Mouse (Mus musculus) ovary, adult 18-20 months (tissue): ENCODE measurements around the gene Jam3.
"Not testable (repeated sequence)": the region's sequence is repeated elsewhere in the genome, so short reads cannot be mapped to it uniquely, and the experiment has no call there.

Experiments used
- DNase-seq: peaks from one replicate; pipeline ENCODE4 v3.0.0; 2022; ENCODE audit warnings: low spot score, mixed read lengths

Gene Jam3

DNA sequence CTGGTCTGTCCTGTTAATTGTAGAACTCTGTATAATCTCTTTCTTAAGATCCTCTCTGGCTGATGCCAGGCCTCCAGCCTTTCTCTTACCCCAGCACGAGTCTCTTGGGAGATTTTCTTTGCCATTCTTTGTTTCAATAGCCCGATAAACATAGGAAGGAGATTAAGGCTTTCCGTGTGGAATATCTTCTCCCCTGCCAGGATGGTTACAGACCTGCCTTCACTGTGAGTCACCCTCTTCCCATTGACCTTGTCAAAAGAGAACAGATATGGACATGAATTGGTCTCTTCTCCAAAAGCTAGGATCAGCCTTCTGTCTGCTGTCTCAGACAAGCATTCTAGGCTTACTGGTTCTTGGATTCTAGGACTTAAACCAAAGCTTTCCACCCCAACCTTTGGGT, 15.5 kb upstream of the Jam3 start:
- no peak for DNase-seq

DNA sequence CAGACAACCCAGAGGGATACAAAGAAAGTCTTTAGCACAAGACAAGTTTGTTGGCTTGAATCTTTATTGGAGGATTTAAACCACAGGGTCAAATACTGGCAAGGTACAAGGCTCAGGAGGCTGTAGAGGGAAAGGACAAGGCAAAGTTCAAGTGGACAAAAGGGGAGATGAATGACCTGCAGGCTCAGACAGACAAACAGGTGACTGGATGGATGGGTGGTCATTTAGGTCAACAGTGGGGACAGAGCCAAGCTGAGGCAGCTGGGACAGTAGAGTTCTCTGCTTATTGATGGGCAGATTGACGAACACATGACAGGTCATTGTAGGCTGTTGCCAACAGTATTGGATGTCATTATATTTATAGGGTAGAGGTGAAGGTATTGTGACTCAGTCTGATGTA, 11.8 kb upstream of the Jam3 start:
- DNase-seq, result no peak

DNA sequence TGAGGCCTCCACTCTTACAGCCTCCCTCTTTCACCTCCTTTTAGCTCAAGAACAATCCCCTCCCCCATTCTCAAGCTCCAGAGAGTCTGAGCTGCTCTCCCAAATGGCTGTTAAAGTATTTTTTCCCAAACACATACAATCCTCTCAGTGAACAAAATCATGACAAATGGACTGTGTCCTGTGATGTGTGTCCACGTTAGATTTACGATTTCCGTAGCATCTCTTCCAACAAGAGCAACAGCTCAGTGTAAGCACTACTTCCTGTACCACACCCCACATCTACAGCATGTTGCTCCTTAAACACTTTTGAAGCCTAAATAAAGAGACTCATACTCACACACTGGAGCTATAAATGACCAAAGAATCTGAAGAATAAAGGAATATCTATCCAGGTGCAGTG, 10.4 kb upstream of the Jam3 start:
- no peak for DNase-seq

DNA sequence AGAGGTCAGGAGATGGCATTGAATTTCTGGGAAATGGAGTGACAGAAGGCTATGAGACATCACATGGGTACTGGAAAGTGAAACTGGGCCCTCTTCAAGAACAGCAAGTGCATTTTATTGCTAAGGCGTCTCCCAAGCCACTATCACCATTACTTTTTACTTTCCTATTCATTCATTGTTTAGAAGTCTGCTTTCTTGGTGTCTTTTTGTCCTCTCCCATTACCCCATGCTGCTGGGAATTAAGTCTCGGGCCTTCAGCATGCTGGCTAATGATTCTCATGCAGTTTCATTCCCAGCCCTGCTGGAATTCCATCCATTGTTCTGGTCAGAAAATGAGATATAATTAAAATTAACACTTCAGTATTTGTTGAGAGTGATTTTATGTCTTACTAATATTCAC, 9.7 kb upstream of the Jam3 start:
- no peak for DNase-seq

DNA sequence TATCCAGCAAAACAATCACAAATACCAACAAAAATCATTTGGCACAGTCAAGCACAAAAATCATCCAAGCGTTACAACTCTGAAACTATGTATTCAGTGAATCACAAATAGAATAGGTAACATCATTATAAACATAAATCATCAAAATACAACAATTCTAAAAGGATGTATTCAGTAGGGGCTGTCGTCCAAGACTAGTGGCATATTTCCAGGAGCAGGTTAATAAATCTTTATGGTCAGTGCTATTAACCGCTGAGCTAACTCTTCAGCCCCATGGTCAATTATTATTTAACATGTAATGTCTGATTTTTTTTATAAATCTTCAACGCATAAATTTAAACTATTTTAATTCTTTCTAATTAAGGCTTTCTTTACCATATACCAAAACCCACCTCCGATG, 8.4 kb upstream of the Jam3 start:
- not testable (repeated sequence) for DNase-seq

DNA sequence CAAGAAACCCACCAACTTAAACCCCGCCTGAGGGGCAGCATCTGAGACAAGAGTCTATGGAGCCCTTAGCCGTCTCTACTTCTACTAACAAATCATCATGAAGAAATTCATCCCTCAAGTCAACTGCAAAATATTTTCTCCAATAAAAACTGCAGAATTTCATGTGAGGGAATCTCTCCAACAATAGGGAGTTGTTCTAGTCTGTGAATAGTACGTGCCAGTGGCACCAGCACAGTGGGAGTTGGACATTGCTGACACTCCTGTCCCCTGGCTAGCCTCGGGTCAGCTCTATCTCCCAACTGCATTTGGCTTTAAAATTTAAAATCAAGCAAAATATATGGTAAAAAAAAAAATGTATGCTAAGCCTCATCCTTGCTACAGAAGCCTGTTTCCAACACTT, 1.4 kb downstream of the Jam3 start:
- no peak for DNase-seq

DNA sequence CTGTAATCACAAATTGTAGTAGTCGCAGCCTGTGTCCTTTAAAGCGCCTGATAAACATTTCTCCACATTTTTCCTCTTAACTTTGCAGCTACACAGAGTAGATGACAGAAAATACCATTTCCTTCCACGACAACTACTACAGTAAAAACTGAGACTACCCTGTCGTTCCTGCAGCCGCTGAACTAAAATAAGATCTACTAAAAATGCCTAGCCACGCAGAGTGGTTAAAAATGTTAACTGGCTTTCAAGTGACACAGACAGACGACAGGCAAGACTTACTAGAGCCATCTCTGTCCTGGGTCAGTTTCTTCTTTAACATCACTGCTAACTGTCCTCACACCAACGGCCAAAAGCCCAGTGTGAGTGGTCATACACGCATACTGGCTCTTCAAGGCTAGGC, 5.4 kb downstream of the Jam3 start:
- DNase-seq, result no peak

DNA sequence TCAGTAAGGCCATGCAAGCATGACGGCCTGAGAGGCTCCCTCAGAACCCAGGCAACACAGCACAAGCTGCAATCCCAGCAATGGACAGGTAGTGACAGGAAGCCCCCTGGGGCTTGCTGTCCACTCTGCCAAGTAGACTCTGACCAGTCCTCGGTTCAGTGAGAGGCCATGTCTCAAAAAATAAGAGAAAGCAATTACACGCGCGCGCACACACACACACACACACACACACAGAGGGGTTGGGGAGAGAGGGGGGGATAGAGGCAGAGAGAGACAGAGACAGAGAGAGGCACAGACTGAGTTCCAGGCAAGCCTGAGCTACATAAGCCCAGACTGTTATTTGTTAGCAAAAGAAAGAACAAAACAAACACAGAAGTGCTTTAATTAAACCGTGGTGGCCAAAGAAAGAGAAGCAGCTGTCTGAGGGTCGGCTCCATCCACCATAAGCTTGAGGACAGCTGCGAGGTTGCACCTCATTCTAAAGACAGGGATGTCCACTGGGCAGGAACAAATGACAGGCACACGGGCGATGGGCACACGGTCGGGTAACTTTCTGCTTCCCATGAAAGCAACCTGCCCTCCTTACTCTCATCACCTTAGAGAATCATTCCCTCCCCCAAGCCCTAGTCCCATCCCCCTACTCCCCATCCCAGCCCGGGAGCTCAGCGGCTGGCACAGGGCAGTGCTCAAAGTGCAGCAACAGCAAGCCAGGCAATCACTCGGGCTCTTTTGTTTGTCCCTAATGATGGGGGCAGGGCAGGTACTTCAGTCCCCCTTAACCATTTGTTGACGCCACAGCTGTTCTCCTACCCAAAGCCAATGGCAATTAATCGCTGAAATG, 6.4 kb downstream of the Jam3 start:
- no peak for DNase-seq

DNA sequence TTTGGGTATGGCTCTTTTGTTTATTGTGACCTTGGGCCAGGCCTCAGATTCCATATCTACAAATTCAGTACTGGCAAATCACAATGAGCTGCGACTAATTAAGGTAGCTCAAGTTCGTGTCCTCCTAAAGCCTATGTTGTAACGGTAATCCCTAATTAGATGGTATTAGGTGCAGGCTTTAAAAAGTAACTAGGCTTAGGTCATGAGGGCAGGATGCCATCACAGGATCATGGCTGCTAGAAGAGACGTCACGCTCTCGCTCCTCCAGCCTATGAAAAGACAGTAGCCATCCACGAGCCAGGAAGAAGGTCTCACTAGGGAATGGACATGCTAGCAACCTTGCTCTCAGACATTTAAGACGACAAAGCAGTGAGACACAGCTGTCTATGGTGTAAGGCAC, 7.3 kb downstream of the Jam3 start:
- no peak for DNase-seq

DNA sequence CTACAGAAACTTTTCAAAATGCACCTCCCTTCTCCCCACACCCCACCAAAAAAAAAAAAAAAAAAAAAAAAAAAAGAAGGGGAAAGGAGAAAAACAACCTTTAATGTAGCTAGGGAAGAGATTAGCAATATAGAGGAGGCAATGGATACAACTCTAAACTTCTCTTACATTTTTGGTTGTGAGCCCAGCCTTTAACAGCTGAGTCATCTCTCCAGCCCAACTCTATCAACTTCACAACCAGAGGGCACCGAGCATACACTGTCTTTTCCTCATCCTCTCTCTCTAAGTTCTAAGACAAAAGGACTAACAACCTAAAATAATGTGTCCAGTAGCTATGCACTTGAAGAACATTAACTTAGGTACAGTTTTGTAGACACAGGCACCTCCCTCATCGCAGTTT, 8.4 kb downstream of the Jam3 start:
- DNase-seq, result no peak

DNA sequence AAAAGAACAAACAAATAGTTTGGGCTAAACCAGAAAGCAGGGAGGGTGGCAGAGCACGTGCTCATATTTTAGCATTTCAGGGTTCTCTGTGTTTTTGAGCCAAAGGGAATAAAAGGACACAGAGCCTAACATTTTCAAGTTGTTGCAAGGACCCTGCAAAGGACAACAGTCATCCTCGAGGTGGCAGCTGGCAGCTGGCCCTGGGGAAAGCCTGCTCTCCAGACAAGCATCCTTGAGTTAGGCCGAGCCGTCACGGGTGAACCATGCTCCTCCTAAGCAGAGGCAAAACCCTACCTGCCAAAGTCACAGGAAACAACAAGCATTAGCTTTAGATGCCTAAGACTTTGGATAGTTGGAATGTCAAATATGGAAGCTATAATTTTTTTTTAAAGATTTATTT, 10.2 kb downstream of the Jam3 start:
- no peak for DNase-seq

DNA sequence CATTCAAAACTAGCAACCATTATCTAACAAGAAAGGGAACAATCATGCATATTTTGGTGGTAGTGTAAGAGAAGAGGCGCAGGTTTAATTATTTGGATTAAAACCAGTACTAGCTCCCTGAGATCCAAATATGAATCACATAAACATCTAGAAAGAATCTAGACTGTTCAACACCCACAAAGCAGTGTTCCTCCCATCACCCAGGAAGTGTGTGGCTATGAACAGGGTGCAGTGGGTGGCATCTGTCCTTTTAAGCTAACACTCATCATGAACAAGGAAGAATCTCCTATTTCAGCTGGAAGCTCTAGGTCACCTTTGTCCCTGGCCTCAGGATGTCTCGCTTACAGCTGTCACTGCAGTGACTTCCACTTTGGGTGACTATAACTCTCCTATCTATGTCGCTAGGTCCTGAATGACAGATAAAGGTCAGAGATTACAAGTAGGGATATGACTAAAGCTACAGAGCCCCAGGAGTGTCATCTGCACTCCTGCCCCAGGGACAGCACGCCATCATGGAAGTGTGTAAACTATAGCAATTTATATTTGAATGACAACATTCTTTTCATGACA, 10.9 kb downstream of the Jam3 start:
- no peak for DNase-seq

DNA sequence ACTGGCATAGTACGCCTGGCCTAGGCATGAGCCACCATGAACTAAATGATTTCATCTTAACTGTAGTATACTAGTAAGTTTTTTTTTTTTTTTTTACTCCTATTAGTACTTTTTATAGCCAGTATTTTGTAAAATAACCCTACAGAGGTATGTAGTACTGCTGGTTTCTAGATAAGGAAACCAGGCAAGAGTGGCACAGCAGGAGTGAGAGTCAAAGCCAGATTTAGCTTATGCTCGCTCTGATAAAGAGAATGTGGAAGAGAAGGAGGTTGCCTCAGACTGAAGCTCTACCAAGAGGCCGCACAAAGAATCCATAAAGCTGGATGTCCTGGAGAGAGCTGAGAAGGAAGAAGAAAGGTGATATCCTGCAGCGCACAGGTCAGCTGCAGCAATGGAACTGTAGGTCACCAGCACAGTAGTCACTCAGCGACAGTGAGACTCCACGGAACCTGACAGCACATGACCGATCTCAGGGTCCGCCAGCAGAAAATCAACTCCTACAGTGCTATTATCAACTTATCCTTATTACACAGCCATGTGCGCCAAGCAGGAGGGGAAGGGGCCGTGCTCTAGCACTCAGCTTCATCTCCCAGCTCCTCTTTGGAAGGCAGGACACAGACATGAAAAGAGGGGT, 14.7 kb downstream of the Jam3 start:
- DNase-seq, result no peak

DNA sequence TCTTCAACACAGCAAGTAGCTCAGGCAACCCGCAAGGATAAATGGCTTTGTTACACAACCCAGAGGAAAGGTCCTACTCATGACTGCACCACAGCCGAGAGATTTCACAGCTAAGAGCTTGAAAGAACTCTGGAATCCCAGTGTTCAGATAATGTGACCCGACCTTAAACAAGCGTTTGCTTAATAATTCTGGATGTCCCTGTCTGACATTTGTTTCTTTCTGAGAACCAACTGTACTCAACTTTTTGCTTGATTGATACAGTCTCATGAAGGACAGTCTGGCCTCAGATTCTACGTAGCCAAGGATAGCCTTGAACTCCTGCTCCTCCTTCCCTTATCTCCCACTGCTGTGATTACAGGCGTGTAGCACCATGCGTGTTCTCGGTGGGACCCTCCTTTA, 18.6 kb downstream of the Jam3 start:
- DNase-seq, result no peak

DNA sequence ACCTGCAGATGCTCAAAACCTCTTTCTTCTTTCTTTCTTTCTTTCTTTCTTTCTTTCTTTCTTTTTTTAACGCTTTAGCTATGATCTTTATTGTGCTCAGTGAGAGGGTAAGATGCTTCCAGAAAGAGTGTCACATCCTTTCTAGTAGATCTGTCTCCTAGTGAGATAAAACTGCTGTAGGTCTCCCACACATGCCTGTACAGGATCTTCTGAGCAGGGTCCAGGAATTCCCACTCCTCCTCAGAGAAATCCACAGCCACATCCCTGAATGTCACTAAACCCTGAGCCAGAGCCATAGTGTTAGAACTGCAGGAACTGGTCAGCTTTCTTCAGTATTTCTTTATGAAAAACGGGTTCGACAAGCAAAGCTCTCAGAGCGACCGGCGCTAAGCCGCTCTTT, 19.8 kb downstream of the Jam3 start:
- no peak for DNase-seq

DNA sequence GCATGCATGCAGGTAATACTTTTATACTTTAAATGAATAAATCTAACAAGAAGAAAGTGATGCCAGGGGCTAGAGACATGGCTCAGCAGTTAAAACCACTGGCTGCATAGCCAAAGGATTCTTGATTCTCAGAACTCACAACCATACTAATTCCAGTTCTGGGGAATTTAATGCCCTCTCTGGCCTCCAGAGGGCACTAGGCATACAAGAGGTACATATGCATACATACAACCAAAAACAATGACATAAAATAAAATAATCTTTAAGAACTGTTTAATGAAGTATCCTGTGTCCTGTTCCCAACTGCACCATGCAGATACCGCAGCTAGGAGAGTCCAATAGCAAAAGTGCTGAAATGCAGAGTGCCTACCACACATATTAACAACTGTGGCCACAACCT, 20.8 kb downstream of the Jam3 start:
- DNase-seq, result no peak

DNA sequence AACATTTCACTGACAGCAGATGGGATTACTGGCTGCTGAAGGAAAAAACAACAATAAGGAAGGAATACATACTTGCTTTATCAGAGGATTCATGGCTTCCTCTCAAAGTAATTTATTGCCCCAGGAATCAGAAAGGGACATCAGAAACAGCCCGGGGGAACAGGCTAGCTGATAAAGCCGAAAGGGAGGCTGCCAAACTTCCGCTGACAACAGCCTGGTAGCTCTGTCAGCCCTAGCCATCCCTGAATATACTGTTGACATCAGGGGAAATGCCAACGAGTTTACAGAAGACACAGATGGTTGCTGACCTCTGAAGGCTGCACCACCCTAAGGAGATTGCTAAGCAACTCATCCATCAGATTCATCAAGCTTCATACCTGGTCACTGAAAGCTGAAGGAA, 26.6 kb downstream of the Jam3 start:
- DNase-seq, result no peak

DNA sequence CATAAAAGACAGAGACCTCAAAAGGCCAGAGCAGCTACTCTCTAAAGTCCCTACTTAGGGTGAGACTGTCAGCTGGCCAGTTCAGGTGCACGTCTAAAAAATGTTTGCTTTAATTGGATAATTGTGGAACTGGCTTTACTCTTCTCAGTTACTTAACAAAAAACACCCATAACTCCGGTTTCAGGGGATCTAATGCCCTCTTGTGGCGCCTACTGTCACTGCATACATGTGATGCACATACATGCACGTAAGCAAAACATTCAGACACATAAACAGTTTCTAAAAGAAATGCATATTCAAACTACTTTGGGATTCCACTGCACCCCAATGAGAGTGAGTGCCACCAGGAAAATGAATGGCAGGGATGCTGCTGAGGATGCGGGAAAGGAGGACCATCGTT, 28.7 kb downstream of the Jam3 start:
- no peak for DNase-seq

DNA sequence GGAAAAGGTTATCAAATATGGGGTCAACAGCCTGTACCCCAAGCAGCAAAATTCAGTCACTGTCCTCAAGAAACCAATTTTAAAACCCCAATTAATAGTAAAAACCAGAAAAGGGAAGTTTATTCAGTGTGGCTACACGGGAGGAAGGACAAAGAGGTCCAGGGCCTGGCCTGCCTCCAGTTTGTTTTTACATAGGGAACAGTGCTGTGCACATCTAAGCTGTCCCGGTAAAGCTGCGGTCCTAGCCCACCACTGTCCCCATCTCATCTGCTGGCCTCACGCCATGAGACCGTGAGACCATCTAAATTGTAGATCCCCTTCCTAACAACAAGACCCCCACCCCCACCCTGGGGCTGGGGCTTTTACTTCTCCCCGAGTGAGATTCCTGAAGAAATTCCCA, 29.8 kb downstream of the Jam3 start:
- no peak for DNase-seq

DNA sequence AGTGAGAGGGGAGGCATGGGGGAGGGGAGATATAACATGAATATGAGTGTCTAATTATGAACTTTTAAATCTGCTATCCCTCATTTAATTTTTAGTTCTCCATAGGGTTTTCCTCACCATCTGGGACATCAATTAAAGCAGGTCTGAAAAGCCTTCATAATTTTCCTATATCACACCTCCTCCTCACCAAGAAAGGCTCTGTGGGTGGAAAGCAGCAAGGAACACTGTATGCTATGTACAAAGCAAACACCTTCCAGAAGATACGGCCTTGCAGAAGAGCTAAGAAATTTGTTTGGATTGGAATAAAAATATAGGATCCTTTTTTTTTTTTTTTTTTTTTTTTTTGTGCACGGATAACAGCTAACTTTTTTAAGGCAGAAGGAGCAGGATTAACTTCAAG, 31.3 kb downstream of the Jam3 start:
- DNase-seq, result no peak

DNA sequence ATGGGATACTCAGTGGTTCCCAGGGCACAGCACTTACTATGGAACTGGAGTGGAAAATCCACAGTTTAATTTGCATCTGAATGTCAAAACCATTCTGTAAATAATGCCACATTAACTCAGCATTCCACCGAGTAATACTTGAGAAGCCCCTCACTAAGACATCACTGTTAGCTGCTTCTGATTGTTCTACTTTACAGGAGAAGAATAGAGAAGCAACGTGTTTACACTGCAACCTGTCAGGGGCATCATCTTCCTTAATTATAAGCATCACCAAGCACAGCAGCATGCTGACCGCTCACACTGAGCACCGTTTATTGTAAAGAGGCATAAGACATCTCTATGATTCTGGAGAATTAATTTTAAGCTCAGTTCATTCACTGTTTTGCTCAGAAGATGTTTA, 32.3 kb downstream of the Jam3 start:
- no peak for DNase-seq

DNA sequence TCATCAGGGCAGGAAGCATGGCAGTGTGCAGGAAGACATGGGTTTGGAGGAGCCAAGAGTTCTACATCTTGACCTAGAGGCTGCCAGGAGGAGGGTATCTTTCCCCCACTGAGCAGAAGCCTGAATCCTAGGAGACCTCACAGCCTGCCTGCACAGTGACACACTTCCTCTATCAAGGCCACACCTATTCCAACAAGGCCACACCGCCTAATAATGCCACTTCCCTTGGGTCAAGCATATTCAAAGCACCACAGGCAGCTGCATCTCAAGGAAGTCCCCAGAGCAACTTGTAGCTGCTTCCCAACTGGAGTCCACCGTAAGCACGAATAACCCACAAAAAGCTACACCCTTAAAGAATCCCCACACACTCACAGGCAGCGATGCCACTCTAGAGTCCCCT, 33.1 kb downstream of the Jam3 start:
- DNase-seq, result no peak

DNA sequence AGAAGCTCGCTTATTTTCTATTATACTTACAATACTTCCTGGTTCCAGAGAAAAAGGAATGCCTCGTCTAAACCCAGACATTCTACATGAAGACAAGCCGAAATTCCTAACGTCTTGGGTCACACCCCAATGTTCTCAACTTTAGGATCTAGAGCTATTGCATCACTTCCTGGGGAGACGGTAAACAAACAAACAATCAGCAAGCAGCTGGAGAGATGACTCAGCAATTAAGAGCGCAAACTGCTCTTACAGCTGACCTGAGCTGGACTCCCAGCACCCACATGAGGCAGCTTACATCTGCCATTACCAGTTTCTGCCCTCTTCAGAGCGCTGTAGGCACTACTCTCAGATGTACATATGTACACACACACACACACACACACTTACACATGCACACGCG, 34.0 kb downstream of the Jam3 start:
- no peak for DNase-seq

DNA sequence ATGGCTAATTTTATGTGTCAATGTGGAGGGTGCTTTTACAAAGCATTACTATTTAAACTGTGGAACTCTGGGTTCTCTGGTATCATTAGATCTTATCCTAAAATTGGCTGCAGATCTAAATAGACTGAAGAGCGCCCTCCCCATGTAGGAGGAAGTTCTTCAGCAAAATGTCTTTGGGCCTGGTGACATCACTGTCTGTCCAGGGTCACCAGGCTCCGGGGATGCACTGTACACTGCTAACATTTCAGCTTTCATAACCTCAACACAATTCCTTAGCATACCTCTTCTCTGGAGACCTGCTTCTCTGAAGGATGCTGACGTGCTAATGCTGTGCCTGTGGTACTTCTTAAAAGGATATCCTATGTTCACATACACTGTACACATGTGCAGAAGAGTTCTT, 43.5 kb downstream of the Jam3 start:
- DNase-seq, result no peak
